Mouse (Mus musculus) c-Kit-negative CD71-positive TER-119-positive erythroid progenitor cells, embryonic 14.5 days (primary cell): ENCODE results near the gene Mpv17l2.
A peak's percentile ranks its signal among the peaks of the same experiment; 100 is the strongest.

Experiments used
- DNase-seq: peaks from one replicate; pipeline ENCODE4 v3.0.0-alpha.2; 2013; ENCODE audit warnings: low read depth, low spot score

Gene Mpv17l2

DNA sequence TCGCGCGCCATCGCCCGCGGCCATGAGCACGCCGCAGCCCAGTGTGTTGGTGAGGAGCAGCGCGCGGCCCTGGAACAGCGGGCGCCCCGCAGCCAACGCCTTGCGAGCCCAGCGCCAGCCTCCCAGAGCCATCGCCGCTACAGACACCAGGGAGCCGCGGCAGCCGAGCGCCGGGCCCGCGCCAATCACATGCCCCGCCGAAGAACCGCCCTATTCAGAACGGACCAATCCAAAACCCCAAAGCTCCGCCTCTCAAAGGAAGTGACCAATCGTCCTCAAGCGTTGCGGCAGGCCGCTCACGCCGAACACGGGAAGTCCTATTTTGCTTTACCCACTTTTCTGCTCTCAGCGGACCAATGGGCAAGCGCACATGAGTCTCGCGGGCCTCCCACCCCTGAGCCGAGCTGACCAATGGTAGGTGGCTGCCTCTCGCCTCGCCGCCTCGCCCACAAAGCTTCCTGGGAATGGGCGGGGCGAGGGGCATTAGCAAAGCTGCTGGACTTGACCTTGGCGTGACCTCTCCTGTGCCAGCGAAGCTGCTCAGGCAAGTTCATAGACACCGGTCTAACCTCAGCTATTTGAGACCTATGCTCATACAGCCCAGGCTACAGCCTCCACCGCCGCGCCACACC, at the start of gene Mpv17l2:
Gene Mpv17l2 (minus strand): TSS at position 172 of the 632 bp plus-strand sequence.
- peak; percentile 98 for DNase-seq

DNA sequence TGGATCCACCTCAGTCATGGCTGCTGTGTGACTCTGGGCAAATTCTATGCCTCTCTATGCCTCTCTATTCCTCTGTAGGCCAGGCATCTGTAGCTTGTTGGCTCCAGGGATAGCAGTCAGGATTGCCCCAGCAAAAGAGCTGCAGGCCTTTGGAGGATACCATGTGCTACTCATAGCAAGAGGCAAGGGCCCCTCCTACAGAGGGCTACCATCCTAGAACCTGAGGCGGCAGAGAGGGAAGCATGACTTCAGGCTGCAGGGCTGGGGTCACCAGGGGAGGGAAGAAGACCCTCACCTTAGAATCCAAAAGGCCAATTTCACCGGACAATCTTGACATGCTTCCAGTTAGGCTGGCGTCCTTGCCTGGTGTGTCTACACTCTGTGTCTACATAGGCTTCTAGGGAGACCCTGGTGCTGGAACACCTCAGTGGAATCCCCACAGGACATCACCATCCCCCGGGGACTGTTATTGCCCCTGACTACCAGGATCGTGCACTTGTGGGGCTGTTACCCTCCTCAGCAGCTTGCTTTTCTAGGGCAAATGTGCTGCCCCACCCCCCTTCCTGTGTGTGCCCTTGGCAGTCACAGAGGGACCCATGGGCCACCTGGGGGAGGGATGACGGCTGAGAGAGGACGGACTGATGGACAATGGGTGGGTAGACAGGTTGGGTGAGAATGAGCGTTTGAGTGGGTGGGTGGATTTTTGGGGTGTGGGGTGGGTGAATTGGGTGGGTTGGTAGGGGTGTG, 48.4 kb upstream of the Mpv17l2 start:
- no peak for DNase-seq

DNA sequence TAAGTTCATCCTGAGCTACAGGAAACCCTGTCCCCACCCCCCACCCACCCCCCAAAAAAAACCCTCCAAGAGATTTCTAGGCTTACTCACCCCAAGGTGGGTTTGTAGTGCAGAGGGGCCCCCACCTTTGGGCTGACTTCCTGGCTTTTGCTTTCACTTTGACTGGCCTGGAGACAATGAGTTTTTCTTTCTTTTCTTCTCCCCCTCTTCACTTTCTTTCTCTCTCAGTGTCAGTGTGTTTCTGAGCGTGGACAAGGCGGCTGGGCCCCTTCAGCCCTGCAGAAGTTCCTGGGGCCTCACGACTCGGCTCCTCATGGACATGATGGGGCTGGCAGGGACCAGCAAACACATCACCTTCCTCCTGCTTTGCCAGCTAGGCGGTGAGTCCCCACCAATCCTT, 47.5 kb upstream of the Mpv17l2 start, which contains the start of gene Il12rb1:
Gene Il12rb1 (plus strand): TSS at position 211 of the 400 bp plus-strand sequence.
- no peak for DNase-seq

- DNase-seq, result no peak
Observed at GRCm38 (mm10) chr8:70807304-70807703, 46.6 kb upstream of the Mpv17l2 start.

GRCm38 (mm10) chr8:70806541-70806940, 45.8 kb upstream of the Mpv17l2 start:
- DNase-seq, result no peak

GRCm38 (mm10) chr8:70804481-70805206, 43.9 kb upstream of the Mpv17l2 start, which contains the start of gene Mast3:
TSS of gene Mast3 (minus strand) at chr8:70805054.
- DNase-seq, result peak; percentile 66

DNA sequence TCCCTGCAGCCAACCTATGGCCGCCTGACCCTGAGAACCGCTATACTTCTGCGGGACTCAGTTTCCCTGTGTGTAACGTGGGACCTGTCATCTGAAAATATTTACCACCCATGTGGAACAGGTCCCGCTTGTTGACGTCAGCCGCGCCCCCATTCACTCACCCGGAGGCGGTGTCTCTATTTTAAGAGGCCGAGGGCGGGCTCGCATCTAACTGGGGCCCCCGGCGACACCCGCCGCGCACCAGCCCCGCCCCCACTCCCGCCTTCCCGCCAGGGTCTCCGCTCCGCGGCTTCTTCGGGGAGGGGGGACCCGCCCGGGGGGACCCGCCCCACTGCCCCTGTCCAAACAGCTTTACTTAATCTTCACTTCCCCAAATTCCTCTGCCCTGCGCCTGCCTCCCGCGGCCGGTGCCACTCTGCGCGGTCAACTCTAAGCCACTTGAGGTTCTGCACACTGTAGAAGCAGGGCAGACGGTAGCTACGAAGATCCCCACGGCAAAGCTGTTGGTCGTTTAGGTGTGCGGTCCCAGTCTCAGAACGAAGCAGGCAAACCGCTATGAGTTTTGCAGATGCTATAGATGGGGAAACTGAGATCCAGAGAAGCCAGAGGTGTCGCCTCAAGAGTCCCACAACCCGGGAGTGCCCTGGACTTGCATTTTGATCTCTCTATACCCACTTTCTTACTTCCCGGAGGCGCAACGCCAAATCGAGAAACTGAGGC, 43.2 kb upstream of the Mpv17l2 start:
- DNase-seq, result no peak

DNA sequence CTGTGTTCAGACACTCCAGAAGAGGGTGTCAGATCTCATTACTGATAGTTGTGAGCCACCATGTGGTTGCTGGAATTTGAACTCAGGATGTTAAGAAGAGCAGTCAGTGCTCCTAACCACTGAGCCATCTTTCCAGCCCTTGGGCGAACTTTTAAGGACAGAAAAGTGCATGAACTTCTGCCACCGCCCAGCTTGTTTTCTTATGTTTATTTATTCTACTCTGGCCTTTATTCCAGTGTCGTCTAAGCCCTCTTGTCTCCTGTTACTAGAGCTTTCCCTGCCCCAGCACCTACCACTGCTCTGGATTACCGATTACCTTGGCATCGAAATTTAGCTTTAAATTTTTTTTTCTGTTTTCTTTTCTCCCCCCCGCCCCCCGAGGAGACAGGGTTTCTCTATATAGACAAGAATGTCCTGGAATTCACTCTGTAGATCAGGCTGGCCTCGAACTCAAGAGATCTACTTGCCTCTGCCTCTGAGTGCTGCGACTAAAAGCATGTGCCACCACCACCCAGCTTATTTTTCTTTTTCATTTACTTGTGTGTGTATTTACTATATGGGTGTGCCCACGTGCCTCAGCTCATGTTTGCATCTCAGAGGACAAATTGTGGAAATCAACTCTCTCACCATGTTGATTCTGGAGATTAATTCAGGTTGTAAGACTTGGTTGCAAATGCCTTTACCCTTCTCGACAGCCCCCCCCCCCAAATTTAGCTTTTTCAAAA, 42.2 kb upstream of the Mpv17l2 start:
- no peak for DNase-seq

GRCm38 (mm10) chr8:70801830-70802229, 41.1 kb upstream of the Mpv17l2 start:
- DNase-seq, result no peak

DNA sequence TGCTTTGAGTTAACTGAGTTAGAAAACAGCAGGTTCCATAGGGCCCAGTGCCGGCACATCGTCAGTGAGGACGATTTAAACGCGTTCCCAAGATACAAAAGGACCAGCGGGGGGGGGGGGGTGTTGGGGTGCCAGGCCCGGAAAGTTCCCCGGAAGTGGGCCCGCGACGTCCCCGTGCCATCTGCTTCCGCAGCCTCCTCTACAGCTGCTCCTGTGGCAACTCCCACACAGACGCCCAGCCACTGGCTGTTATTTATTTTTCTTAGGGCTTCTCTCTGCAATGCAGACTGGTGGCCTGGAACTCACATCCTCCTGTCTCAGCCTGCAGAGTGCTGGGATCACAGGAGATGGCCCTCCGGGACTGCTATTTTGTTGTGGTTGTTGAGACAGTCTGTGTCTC, 40.4 kb upstream of the Mpv17l2 start:
- DNase-seq, result no peak

- no peak for DNase-seq
Observed at GRCm38 (mm10) chr8:70800648-70801047, 39.9 kb upstream of the Mpv17l2 start.

- no peak for DNase-seq
Observed at GRCm38 (mm10) chr8:70798281-70798680, 37.5 kb upstream of the Mpv17l2 start.

- peak; percentile 81 for DNase-seq
Observed at GRCm38 (mm10) chr8:70797081-70798070, 36.6 kb upstream of the Mpv17l2 start.

GRCm38 (mm10) chr8:70796403-70797080, 35.8 kb upstream of the Mpv17l2 start:
- DNase-seq, result no peak

DNA sequence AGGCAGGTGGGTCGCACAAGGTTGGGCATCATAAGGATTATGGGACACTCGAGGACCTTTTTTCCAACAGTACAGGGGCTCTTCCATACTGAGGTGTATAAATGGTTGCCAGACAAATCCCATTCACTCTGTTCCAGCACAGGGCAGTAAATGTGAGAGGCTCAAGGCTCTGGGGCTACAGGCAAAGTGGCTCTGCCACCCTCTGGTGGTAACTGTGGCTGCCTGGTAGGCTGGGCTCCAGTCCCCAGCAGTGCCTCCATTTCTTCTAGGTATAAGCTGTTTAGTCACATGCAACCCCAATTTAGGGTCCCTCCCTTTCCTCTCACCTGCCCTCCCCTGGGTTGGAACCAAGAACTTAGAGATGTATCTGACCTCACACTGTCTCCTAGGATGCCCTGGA, 34.6 kb upstream of the Mpv17l2 start:
- DNase-seq, result no peak

DNA sequence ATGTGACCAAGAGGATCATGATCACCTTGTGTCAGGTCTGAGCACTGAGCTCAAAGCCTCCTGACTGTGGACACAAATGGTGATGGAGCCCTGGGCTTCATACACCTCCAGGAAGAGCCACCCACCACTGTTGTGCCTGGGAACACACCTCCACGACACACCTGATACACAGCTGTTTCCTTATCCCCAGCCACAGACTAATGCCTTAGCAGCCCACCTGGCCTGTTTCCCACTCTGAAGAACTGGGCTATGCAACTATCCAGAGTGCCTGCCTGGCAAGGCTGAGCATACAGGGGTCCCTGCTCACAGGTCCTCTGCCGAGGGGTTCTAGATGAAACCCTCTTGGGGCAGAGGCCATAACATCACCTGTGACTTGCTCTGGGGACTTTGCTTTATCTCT, 33.5 kb upstream of the Mpv17l2 start:
- DNase-seq, result no peak

GRCm38 (mm10) chr8:70792700-70793099, 32.0 kb upstream of the Mpv17l2 start:
- peak; percentile 62 for DNase-seq

- DNase-seq, result peak; percentile 71
Observed at GRCm38 (mm10) chr8:70791975-70792691, 31.4 kb upstream of the Mpv17l2 start.

DNA sequence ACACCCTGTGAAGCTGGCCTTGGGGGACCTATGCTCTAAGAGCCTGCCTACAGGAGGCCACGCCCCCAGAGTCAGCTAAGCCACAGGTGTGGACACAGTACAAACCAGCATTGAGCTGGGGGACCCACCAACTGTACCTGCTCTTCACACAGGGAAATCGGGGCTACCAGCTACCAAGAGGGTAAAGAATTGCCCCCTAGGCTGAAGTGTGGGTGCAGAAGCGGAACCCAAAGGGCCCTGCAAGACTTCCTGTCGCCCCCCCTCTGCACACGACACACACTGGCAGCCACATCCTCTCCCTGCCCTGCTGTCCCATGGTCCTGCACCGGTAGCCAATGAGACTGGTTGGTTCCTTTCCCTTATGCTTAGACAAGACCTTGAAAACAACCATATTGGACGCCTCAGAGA, 30.6 kb upstream of the Mpv17l2 start:
- DNase-seq, result no peak
